Mouse (Mus musculus) embryonic fibroblast, embryonic 13.5 days (primary cell): ENCODE measurements at regions not wholly inside any gene's neighbourhood (a gene's known extent, or its start where the extent isn't known, plus 50 kb on each side); places are given as distances from the start of the nearest gene placed in this dataset.
A peak's percentile ranks its signal among the peaks of the same experiment; 100 is the strongest.

ENCODE experiments used
- H3K27ac ChIP-seq: 2 replicates; pipeline ENCODE4 v1.5.1; 2012; ENCODE audit warnings: low read length, control low read depth, inconsistent platforms; ENCODE audit not compliant: insufficient read depth
- H3K4me1 ChIP-seq: 2 replicates; pipeline ENCODE4 v1.6.1; 2011; ENCODE audit warnings: low read length; ENCODE audit not compliant: control insufficient read depth, insufficient read depth
- H3K4me3 ChIP-seq: 2 replicates; pipeline ENCODE4 v1.5.1; 2011; ENCODE audit warnings: mild to moderate bottlenecking, control low read depth, low read length; ENCODE audit not compliant: insufficient read depth
- CTCF ChIP-seq: IDR thresholded peaks from 2 replicates; pipeline ENCODE4 v1.5.1; 2011; ENCODE audit warnings: mild to moderate bottlenecking, control low read depth, low read length, moderate library complexity, borderline replicate concordance; ENCODE audit not compliant: insufficient read depth
- POLR2A ChIP-seq: IDR thresholded peaks from 2 replicates; pipeline ENCODE4 v1.6.1; 2011; ENCODE audit warnings: low read depth, mild to moderate bottlenecking, control low read depth, low read length, moderate library complexity

DNA sequence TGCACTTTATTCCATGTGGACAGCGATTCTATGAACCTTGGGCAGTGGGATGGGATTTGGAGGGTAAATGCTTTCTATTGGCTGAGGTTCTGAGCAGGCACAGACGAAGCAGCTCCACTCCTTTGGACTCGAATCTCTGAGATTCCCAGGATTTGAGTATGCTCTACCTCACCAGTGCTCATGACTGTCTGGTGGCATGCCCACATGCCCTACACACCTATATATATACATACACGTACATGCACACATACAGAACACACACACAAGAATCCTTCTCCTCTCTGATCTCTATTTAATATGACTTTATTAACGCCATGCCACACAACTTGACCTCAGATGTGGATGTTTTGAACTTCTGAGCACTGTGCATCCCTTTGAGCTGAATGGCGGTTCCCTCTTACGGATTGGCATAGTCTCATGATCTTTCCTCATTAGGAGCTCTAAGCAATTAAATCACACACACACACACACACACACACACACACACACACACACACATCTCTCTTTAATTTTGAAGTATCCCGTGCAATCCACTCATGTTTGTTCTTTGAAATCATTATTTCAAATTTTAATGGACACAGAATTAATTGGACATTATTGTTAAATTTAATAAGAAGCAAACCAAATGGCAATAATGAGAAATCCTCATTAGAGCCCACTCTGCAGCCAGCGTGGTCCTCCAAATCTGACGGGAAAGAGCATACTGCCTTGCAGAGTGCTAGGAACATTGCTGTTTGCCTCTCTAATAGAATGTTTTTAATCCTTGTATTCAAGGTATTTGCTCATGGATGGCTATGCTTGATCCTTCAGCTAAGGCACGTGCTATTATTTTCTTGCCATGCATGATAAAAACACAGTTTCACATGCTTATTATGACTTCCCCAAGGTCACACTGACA is 205.1 kb upstream of the Kirrel3 start:
- no peak for TF ChIP-seq CTCF
- TF ChIP-seq POLR2A, result no peak
- no peak overlapping the region for H3K4me3 ChIP-seq
- H3K4me1 ChIP-seq, result peaks cover 16% of the 10 kb centered on the region
- H3K27ac ChIP-seq, result peak overlapping the region; percentile 34; the same call in 1 of the 2 replicates

DNA sequence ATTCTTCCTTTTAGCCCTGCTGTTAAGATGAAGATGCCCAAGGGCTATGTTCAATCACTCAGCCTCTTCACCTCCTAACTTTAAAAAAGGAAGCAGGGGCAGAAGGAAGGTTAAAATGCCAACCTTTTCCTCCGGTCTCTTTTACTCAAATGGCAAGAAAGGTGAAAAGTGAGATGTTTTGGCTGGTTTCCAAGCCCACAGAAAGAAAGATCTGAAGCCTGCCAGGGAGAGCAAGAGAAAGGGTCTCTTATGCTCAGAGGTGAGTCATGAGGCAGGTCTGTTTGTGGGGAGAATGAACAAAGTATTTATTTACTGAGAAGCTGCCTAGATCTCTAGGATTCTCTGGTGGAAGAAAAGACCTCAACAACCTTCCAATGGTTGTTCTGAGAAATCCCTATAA is 162.1 kb upstream of the Kirrel3 start:
- Histone ChIP-seq H3K4me3 (no peak overlapping the region), H3K27ac (no peak overlapping the region), H3K4me1 (no peaks in the 10 kb centered on the region)
- no peak for TF ChIP-seq POLR2A
- no peak for TF ChIP-seq CTCF

DNA sequence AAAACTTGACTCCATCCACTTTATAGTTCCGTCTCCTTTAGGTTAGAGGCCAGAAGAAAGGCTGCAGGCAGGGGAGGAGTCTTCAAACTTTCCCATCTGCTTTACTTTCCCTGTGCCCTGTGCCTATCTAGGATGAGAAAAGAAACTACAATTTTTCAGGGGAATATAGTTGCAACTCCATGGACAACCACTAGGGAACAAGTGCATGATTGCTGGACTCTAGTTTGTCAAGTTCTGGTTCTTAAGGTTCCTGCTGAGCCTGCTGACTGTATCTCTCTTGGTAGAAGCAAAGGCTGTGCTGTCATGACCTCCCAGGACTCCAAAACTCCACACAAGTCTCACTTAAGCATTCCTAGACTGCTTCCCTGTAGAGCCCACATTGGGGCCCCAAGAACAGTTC is 157.0 kb upstream of the Kirrel3 start:
- no peak overlapping the region for H3K4me3 ChIP-seq
- no peaks in the 10 kb centered on the region for H3K4me1 ChIP-seq
- no peak for TF ChIP-seq CTCF
- no peak for TF ChIP-seq POLR2A
- no peak overlapping the region for H3K27ac ChIP-seq

DNA sequence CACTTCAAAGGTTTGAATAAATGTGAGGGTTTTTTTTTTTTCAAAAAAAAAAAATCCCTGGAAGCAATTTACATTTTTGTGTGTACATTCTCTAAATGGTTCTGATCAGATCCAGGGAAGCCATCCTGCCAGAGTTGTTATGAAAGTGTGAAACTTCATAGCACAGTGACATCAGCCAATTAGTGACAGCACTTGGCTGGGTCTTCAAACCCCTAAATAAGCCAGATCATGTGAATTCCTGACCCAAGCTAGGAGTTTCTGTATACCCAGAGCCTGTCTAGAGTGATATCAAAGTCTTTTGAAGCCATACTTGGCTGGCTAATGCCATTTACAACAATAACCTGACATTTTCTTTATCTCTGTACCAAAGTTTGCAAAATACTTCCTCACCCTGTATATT is 151.6 kb upstream of the Kirrel3 start:
- Histone ChIP-seq H3K4me1 (no peaks in the 10 kb centered on the region), H3K27ac (no peak overlapping the region), H3K4me3 (no peak overlapping the region)
- TF ChIP-seq POLR2A, result no peak
- no peak for TF ChIP-seq CTCF

DNA sequence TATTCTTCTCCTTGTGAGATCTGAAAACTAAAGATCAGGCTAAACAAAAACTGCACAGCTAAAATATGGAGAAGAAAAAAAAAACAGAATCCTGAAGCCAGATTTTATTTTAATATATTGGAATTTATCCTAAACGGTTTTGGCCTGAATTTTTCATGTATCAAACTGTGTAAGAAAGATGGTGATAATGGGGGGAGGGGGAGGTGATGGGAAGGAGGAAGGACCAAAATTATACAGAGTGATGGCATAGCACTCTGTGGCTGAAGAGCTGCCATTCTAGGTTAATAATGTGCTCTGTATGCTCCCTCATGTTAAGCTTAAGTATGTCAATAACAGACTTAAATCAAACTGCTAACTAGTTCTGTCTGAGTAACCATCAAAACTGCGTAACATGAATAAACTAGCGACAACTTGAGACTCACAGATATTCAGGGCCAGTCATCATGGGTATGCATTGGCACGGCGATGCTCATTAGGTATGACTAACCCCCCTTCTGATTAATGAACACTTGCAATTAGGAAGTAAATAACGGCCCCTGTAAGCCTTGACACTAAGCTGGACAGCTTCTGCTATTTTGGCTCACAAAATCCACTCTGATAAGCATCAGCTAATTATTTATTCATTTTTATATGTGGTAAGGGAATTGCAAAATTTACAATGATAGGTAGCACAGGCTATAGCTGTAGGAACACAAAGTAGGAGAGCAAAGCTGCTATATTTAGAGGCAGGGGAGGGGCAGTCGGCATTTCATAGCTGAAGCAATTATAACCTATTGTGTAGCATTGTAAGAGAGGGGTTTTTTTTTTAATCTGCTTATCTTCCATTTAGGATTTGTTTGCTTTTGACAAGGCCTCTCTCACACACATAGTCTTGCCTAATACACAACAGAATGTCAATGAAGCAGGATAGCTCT is 150.9 kb upstream of the Kirrel3 start:
- Histone ChIP-seq H3K4me1 (no peaks in the 10 kb centered on the region), H3K4me3 (no peak overlapping the region), H3K27ac (no peak overlapping the region)
- TF ChIP-seq POLR2A (no peak), CTCF (no peak)

DNA sequence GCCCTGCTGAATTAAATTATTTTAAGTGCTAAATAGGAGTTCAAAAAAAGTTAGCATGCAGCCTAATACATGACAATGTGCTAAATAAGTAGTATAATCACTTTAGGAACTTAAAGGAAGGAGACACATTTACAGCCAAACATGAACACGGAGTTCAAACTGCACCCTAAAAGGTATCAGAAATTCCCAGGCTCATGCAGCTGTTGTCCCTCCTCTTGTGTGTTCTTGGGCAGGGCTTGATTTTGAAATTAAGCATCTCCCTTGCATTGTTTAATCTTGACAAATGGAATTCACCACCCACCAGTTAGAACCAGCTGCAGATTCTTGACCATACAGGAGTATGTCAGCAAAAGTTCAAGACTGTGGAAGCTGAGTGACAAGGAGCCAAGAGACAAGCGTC is 137.3 kb upstream of the Kirrel3 start:
- Histone ChIP-seq H3K4me1 (0 out of 2 replicates have a peak, but pooled peaks cover 4% of the 10 kb centered on the region), H3K27ac (no peak overlapping the region), H3K4me3 (no peak overlapping the region)
- TF ChIP-seq CTCF (no peak), POLR2A (no peak)

DNA sequence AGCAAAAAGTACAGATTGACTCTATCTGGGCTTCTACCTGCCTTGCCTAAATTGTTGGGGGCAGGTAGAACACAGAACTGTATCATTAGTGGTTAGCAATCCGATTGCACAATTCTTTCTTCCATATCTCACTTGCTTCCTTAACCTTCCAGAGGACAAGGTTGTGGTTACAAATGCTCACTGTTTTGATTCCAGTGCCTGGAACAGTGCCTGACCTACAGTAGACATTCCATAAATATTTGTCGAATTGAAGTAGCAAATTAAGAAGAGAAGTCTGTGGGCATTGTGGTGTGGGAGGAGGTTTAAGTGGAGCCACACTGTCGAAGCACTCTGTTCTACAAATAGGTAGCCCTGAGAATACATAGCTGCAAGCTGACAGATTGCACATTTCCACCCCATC is 135.7 kb upstream of the Kirrel3 start:
- no peak overlapping the region for H3K4me3 ChIP-seq
- TF ChIP-seq POLR2A (no peak), CTCF (no peak)
- 0 out of 2 replicates have a peak overlapping the region, but pooled peaks have one; percentile 11 for H3K27ac ChIP-seq
- H3K4me1 ChIP-seq, result 0 out of 2 replicates have a peak, but pooled peaks cover 4% of the 10 kb centered on the region

DNA sequence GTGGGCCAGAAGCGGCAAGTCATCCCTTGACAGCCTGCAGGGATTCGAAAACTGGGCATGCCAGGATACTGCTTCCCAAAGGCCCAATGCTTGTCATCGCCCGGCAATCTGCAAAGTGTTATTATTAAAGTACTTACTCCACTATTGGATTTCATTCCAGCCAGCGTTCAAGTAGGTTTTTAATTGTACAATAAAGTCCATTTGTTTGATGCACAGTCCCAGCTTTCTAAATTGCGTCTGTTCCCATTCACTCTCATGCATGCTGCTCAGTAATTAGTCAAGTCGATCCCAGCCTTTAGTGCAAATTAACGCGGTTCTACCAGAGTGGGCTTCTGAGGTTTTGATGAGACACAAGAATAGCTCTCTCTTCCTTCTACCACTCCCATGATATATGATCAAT is 131.9 kb upstream of the Kirrel3 start:
- no peak overlapping the region for H3K27ac ChIP-seq
- no peak for TF ChIP-seq CTCF
- no peak for TF ChIP-seq POLR2A
- H3K4me3 ChIP-seq, result no peak overlapping the region
- H3K4me1 ChIP-seq, result 0 out of 2 replicates have a peak, but pooled peaks cover 4% of the 10 kb centered on the region

DNA sequence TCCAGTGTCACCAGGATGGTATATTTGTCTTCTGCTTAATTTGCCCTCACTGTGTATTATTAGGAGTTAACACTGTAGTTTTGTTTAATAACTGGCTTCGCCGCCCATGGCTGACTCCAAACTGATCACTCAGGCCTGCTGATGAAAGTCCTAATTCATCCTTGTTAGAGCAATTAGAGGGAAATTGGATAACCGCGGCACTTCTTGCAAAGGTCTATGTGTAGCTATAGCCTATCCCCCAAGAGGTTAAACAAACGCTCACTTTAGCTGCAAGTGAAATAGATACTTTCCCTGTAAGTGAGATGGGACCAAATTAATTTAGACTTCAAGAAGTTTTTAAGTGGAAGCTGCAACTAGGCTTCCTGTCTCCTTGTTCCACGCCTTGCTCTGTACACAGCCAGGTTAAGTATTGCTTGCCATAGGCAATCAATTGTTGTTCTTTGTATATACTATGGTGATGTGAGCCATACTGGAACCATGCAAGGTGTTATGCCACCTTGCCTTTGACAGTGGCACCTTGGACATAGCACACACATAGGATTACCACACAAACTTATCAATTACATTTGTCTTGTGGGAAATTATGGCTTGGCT is 130.9 kb upstream of the Kirrel3 start:
- Histone ChIP-seq H3K4me1 (no peaks in the 10 kb centered on the region; the same call in 1 of the 2 replicates), H3K27ac (no peak overlapping the region), H3K4me3 (no peak overlapping the region)
- no peak for TF ChIP-seq POLR2A
- no peak for TF ChIP-seq CTCF
